Mouse (Mus musculus) liver, postnatal 0 days (tissue): ENCODE results near the gene Hoxd1.

Experiments
- CTCF ChIP-seq: sonication (generic); IDR thresholded peaks from 2 replicates; pipeline ENCODE4 v1.5.1; 2016; ENCODE audit warnings: antibody characterized with exemption, low read depth
- EP300 ChIP-seq: IDR thresholded peaks from 2 replicates; pipeline ENCODE4 v1.6.1; 2016; ENCODE audit warnings: antibody characterized with exemption, low read depth, mild to moderate bottlenecking

- TF ChIP-seq CTCF (no peak), EP300 (no peak)
These were observed 28.3 kb upstream of the Hoxd1 start for GRCm38 (mm10) chr2:74734451-74734850.
